ENCODE assay signal across 10 mouse cellular contexts in the genomic region with DNA sequence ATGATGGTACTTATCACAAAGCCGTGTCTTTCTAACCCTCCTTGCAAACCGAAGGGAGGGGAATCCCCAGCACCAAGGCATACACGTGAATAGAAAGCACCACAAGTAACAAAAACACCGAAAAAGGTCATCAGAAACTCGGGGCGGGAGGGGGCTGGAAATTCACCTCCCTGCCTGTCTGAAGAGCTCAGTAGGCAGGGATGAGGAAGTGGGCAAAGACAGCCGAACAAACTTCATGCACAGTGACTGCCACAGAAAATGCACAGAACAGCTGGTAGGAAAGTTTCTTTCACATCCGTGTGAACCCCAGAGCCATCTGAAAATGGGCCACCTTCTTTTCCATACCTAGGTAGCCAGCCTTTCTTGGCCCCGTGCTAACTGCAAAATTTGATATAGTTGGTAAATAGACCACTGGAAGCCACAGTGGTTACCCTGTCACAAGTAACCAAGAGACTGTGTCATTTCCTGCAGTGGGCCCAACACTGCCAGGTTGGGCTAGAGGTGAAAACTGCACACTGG.
A peak's percentile ranks its signal among the peaks of the same experiment; 100 is the strongest.
DNase-seq lines count a peak whose midpoint lies in the region.
"Had no signal": no experiment of that assay in that cellular context is flagged by ENCODE, and none has a peak within 500 bp of the region (broad histone marks: within the 10 kb centered on the region; RNA-seq: fewer than 3 reads in every experiment).

No protein-coding gene starts in this region.

- DNase-seq in adrenal gland, postnatal 14 days: peak; percentile 29
- no peak for DNase-seq in adrenal gland, adult 8-10 months
- peak; percentile 94 for DNase-seq in CD4-positive, CD25-positive, alpha-beta regulatory T cell, adult 2 months (ENCODE audit: low read depth, low spot score)
- peak; percentile 40 to 48 for DNase-seq in lung, postnatal 4 days
- DNase-seq in spleen, postnatal 14 days (ENCODE audit: low spot score in 2 of 2): peak; percentile 49 to 59
- DNase-seq in retina, embryonic 14.5 days (ENCODE audit: low spot score): no peak
- no peak for DNase-seq in neural tube, embryonic 10.5 days (ENCODE audit: extremely low spot score, low spot score)
- no peak for DNase-seq in urinary bladder, postnatal 36 days (ENCODE audit: low spot score in 2 of 2)
- DNase-seq: cerebellum, adult 18-20 months; right cerebral cortex, adult 18-20 months had no signal

Comparison
In these comparisons a context has a peak if more than half of its experiments do, and no peak if none do; other contexts are left out.
1. DNase-seq: peak in adrenal gland, postnatal 14 days (single experiment), CD4-positive, CD25-positive, alpha-beta regulatory T cell, adult 2 months (single experiment), lung, postnatal 4 days (2 of 2) and spleen, postnatal 14 days (2 of 2); none in adrenal gland, adult 8-10 months (single experiment), retina, embryonic 14.5 days (single experiment), neural tube, embryonic 10.5 days (single experiment) and urinary bladder, postnatal 36 days (0 of 2).